In genomic region chr6:118812556-118812955, GRCm38 (mm10) we compare ENCODE assay signal across 21 mouse cellular contexts.
A peak's percentile ranks its signal among the peaks of the same experiment; 100 is the strongest.
DNase-seq lines count a peak whose midpoint lies in the region; ATAC-seq lines count a peak whose summit lies in the region.
"Had no signal": no experiment of that assay in that cellular context is flagged by ENCODE, and none has a peak within 500 bp of the region (broad histone marks: within the 10 kb centered on the region; RNA-seq: fewer than 3 reads in every experiment).

No protein-coding gene starts in this region.

- no peaks in the 10 kb centered on the region for H3K4me1 ChIP-seq in embryonic facial prominence, embryonic 14.5 days (ENCODE audit: control insufficient read depth, insufficient read depth, low read length)
- peaks cover 5% of the 10 kb centered on the region; the same call in 1 of the 2 replicates for H3K4me1 ChIP-seq in embryonic facial prominence, embryonic 10.5 days
- no peaks in the 10 kb centered on the region; the same call in 1 of the 2 replicates for H3K4me1 ChIP-seq in lung, embryonic 16.5 days (replicated peaks; ENCODE audit: control insufficient read depth, insufficient read depth, low read length)
- H3K4me1 ChIP-seq: embryonic facial prominence, embryonic 12.5 days had no signal

- DNase-seq in embryonic facial prominence, embryonic 14.5 days (ENCODE audit: low spot score), result peak; percentile 32
- no peak for DNase-seq in embryonic facial prominence, embryonic 10.5 days (ENCODE audit: low spot score)
- DNase-seq in lung, postnatal 36 days, result no peak
- peak; percentile 61 for DNase-seq in 3T3-L1 (ENCODE audit: low read depth, low spot score)
- DNase-seq: adrenal gland, adult 2 months; adrenal gland, postnatal 10 days; adrenal gland, postnatal 25 days; cerebellum, adult 11 months; cerebellum, adult 18-20 months; cerebellum, adult 8-10 months; cerebellum, adult 9-11 months; cerebellum, postnatal 14 days; cerebellum, postnatal 36 days; embryo, embryonic 11 days; forebrain, postnatal 0 days had no signal

- H3K4me2 ChIP-seq in embryonic facial prominence, embryonic 14.5 days (ENCODE audit: low read depth, low read length), result no peak overlapping the region
- no peak overlapping the region for H3K4me2 ChIP-seq in lung, embryonic 16.5 days (ENCODE audit: low read depth, low read length)
- H3K4me2 ChIP-seq: embryonic facial prominence, embryonic 12.5 days; embryonic facial prominence, embryonic 15.5 days; forebrain, embryonic 13.5 days; forebrain, embryonic 15.5 days had no signal

- 64% methylated on average over 3 of the region's 3 CpGs for WGBS in embryonic facial prominence, embryonic 14.5 days
- 77% methylated on average over 3 of the region's 3 CpGs for WGBS in embryonic facial prominence, embryonic 10.5 days
- 53% methylated on average over 3 of the region's 3 CpGs for WGBS in lung, embryonic 16.5 days

- no peaks in the 10 kb centered on the region for H3K9me3 ChIP-seq in embryonic facial prominence, embryonic 14.5 days (ENCODE audit: control insufficient read depth, low read length)
- H3K9me3 ChIP-seq in embryonic facial prominence, embryonic 10.5 days, result no peaks in the 10 kb centered on the region
- no peaks in the 10 kb centered on the region for H3K9me3 ChIP-seq in lung, embryonic 16.5 days (ENCODE audit: control insufficient read depth, low read length)
- H3K9me3 ChIP-seq: embryonic facial prominence, embryonic 12.5 days; embryonic facial prominence, embryonic 15.5 days; forebrain, embryonic 13.5 days; forebrain, embryonic 15.5 days had no signal

- H3K27me3 ChIP-seq in embryonic facial prominence, embryonic 14.5 days (replicated peaks; ENCODE audit: control insufficient read depth, insufficient read depth, low read length), result no peaks in the 10 kb centered on the region
- no peaks in the 10 kb centered on the region for H3K27me3 ChIP-seq in embryonic facial prominence, embryonic 10.5 days (replicated peaks; ENCODE audit: low read depth, poor library complexity, severe bottlenecking)
- H3K27me3 ChIP-seq in lung, embryonic 16.5 days (ENCODE audit: control insufficient read depth, insufficient read depth, low read depth, low read length), result no peaks in the 10 kb centered on the region
- H3K27me3 ChIP-seq: embryonic facial prominence, embryonic 12.5 days; embryonic facial prominence, embryonic 15.5 days; forebrain, embryonic 13.5 days; forebrain, embryonic 15.5 days had no signal

- H3K4me3 ChIP-seq in embryonic facial prominence, embryonic 14.5 days (ENCODE audit: low read depth, low read length), result no peak overlapping the region
- H3K4me3 ChIP-seq in embryonic facial prominence, embryonic 10.5 days, result no peak overlapping the region
- no peak overlapping the region for H3K4me3 ChIP-seq in lung, embryonic 16.5 days (ENCODE audit: low read length)
- H3K4me3 ChIP-seq: embryonic facial prominence, embryonic 12.5 days; embryonic facial prominence, embryonic 15.5 days; forebrain, embryonic 13.5 days; forebrain, embryonic 15.5 days had no signal

- H3K36me3 ChIP-seq in embryonic facial prominence, embryonic 14.5 days (ENCODE audit: control insufficient read depth, insufficient read depth, low read length), result no peaks in the 10 kb centered on the region
- H3K36me3 ChIP-seq in embryonic facial prominence, embryonic 10.5 days (replicated peaks), result no peaks in the 10 kb centered on the region
- H3K36me3 ChIP-seq in lung, embryonic 16.5 days (ENCODE audit: control insufficient read depth, insufficient read depth, low read length), result no peaks in the 10 kb centered on the region
- H3K36me3 ChIP-seq: embryonic facial prominence, embryonic 12.5 days; embryonic facial prominence, embryonic 15.5 days; forebrain, embryonic 15.5 days had no signal

- no peak overlapping the region for H3K27ac ChIP-seq in embryonic facial prominence, embryonic 14.5 days (replicated peaks; ENCODE audit: low read depth, low read length)
- H3K27ac ChIP-seq in embryonic facial prominence, embryonic 10.5 days (replicated peaks), result no peak overlapping the region
- H3K27ac ChIP-seq in lung, embryonic 16.5 days (ENCODE audit: low read length), result no peak overlapping the region
- H3K27ac ChIP-seq: embryonic facial prominence, embryonic 12.5 days; embryonic facial prominence, embryonic 15.5 days; forebrain, embryonic 13.5 days; forebrain, embryonic 15.5 days had no signal

- no peak for ATAC-seq in embryonic facial prominence, embryonic 14.5 days (ENCODE audit: low read depth)
- ATAC-seq in lung, embryonic 16.5 days (ENCODE audit: low read depth), result 0 out of 2 replicates have a peak, but pooled peaks have one; percentile 23
- ATAC-seq in erythroblast, adult 5-6 weeks (replicated peaks; ENCODE audit: low FRiP score, poor library complexity, severe bottlenecking), result no peak
- ATAC-seq: forebrain, embryonic 13.5 days; forebrain, embryonic 15.5 days; forebrain, postnatal 0 days had no signal

- H3K9ac ChIP-seq in embryonic facial prominence, embryonic 14.5 days (ENCODE audit: low read depth, low read length), result no peak overlapping the region
- H3K9ac ChIP-seq in lung, embryonic 16.5 days (ENCODE audit: low read length), result no peak overlapping the region
- H3K9ac ChIP-seq: embryonic facial prominence, embryonic 12.5 days; embryonic facial prominence, embryonic 15.5 days; forebrain, embryonic 13.5 days; forebrain, embryonic 15.5 days; forebrain, postnatal 0 days had no signal

Comparison
In these comparisons a context has a peak if more than half of its experiments do, and no peak if none do; other contexts are left out.
1. DNase-seq: peak in embryonic facial prominence, embryonic 14.5 days (single experiment) and 3T3-L1 (single experiment); none in embryonic facial prominence, embryonic 10.5 days (single experiment) and lung, postnatal 36 days (single experiment).